13 mouse cellular contexts compared by ENCODE assay signal in the genomic region with DNA sequence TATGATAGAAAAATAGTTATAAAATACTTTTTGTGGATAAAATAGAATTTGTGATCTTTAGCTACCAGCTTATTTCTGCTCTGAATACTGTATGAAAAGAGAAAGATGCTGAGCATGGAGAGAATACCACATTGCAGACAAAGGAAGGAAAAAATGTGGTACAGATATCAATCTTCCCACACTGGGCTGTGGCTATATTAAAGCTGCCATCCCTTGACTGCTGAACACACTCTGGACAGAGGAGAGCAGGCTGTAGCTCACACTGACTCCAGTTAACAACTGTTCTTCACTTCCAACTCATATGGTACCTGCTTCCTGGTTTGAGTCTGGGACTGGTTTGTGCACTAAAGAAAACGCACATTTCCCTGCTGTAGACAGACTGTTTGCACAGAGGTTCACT.
"Had no signal": no experiment of that assay in that cellular context is flagged by ENCODE, and none has a peak within 500 bp of the region (broad histone marks: within the 10 kb centered on the region; RNA-seq: fewer than 3 reads in every experiment).

No protein-coding gene starts in this region.

- DNase-seq: liver, postnatal 0 days; lung, adult 2 months; lung, postnatal 14 days; lung, postnatal 36 days; midbrain, embryonic 14.5 days; retina, postnatal 1 day; right cerebral cortex, adult 18-20 months; right cerebral cortex, postnatal 14 days; thymus, adult 2 months; thymus, postnatal 25 days; thymus, postnatal 4 days had no signal

- ATAC-seq: liver, postnatal 0 days; lung, postnatal 0 days; midbrain, embryonic 16.5 days had no signal
